Mouse (Mus musculus) urinary bladder, postnatal 14 days (tissue): ENCODE data around the gene Zfp949.
A peak's percentile ranks its signal among the peaks of the same experiment; 100 is the strongest.

Experiments
- DNase-seq: peaks from one replicate; pipeline ENCODE4 v3.0.0; 2021; ENCODE audit warnings: low spot score

Zfp949 gene

DNA sequence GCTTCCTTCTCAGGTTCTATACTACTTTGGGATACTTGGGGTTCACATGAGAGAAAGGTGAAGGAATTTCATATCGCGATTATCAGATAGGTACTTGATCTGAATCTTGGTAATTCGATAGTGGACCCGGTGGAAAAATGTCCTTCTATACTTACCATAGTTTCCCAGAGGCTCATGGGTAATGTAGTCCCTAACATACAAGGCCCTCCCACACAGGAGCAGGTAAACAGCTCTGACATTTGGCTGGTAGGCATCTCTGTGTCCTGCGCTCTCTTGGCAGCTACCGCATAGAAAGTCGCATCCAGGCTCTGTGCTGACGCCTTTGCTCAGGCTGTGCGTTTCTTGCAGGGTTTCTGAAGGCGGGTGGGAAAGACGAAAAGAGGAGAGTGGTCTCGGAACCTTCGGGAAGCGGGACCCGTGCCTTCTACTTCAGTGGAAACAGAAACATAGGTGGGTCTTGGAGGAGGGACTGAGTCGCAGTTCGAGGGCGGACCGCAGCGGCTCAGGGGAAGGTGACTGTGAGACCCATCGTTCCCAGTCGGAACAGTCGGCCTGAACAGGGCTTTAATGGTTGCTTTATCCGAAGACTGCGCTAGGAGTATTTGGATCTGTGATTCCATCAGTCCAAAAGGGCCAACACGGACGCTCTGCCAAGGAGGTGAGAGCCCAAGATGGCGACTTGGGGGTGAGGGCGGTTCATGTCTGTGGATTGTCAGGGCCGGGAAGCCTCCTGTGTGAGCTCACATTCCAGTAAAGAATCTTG, at the start of gene Zfp949:
Gene Zfp949, plus strand, starts transcription at position 170 of the 763 bp plus-strand sequence.
- peak; percentile 63 for DNase-seq

DNA sequence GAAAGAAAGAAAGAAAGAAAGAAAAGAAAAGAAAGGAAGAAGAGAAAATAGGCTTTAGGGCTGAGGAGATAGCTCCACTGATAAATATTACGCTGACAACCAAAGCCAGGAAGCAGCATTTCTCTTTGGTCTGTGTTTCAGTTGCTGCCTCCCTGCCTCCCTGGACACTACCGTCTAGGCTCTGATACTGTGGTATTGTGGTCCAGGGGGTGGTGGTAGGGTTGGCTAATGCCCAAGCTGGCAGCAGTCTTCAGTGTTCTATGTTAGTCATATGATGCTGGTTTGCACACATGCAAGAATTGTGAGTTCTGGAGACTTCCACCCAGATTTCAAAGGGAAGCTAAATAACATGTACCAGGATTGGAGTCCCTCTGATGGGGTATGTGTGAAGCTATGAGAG, 47.7 kb upstream of the Zfp949 start:
- DNase-seq: no peak

DNA sequence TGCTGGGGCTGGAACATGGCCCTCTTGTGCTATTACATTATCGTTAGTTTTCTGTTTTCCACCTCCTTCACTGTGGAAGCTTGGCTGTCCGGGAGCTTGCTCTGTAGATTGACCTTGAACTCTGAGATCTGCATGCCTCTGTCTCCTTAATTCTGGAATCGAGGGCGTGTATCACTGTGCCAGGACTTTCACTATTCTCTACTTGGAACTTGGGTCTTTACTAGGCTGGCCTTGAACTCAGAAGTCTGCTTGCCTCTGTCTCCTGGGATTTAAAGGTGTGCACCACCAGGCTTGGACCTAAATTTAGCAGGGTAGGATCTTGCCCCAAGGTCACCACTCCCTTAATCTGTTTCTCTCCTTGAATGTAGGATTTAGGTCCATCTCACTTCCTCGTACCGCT, 46.0 kb upstream of the Zfp949 start:
- DNase-seq: no peak

DNA sequence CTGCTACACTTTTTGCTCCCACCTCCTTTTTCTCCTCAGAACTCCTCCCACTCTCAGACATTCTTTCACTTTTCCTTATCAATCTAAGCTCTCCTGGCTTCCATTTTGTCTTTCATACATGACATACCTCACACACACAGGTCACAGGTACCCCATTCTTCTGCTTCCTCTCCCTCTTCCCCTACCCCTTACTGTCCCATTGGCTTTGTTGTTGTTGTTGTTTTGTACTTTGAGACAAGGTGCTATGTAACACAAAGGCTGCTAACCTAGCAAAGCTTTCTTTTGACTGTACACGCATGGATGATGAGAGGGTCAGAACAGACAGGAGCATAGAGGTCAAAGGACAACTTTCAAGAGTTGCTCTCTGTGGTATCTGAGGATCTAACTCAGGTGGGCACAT, 32.3 kb upstream of the Zfp949 start:
- DNase-seq: no peak

DNA sequence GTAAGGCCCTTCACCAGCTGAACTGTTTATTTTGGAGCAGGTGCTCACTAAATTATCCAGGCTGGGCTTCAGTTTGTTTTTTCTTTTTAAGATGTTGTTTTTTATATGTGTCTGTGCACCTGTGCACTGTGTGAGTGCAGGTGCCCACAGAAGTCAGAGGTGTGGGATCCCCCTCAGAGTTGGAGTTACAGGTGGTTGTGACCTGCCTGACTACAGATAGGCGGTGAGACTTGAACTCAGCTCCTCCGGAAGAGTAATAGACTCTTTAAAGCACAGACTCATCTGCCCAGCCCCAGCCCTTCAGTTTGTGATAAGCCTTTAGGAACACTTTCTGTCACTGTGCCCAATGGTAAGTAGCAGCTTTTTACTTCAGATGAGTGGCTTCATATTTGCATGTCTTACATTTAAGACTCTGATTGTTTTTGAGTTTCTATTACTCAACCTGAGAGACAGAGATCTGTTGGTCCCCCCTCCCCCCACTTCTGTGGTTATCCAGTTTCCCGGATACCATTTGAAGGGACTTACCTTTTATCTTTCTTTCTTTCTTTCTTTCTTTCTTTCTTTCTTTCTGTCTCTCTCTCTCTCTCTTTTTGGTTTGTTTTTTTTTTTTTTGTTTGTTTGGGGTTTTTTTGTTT, 31.3 kb upstream of the Zfp949 start:
- DNase-seq: no peak

DNA sequence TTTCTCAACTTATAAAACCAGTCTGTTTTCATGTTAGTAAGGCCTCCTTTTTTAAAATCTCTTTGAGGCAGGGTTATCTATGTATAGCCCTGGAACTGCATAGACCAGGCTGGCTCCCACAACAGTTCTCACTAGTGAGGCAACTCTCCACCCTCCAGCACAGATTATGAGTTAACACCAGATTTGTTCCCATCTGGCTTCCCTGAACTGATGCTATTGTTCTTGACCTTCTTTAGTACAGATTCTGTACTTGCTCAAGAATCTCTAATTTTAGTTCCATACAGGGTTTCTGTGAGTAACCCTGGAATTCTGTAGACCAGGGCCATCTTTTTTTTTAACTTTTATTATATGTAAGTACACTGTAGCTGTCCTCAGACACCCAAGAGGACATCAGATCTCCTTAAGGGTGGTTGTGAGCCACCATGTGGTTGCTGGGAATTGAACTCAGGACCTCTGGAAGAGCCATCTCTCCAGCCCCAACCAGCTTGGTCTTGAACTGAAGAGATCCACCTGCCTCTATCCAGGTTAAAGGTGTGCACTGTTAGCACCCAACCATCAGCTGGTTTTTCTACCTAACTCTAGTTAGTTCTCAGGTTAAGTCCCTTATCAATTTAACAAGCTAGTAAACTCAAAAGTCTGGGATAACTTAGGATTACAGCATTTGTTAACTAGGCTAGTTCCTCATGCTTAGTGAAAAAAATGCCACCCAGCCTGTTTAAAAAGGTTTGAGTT, 28.3 kb upstream of the Zfp949 start:
- no peak for DNase-seq

DNA sequence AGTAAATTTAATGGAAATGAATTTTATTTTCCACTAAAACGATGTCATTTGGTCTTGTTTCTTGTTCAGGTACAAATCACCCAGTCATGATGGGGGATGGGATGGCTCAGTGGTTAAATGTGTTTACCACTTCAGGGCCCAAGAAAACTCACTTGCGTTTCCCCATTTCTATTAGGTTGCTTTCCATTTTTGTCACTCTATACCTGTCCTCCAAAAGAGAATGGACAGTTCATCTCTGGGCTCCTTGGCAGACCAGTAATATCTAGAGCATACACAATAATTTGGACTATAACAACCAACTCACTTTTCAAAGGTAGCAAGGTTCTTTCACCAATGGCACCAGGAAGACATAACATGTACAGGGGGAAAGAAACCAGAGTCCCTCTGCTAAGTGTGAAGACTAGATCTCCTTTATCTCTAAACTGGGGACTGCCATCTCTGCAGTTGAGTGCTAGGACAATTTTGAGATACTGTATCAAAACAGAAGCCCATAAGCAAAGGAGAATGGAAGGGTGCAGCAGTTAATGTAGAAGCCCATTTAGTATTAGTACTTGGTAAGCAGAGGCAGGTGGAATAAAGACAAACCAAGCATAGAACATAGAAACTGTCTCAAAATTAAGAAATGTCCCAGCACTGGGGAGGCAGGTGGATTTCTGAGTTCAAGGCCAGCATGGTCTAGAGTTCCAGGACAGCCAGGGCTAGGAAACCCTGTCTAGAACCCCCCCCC, 27.5 kb upstream of the Zfp949 start:
- DNase-seq: no peak

DNA sequence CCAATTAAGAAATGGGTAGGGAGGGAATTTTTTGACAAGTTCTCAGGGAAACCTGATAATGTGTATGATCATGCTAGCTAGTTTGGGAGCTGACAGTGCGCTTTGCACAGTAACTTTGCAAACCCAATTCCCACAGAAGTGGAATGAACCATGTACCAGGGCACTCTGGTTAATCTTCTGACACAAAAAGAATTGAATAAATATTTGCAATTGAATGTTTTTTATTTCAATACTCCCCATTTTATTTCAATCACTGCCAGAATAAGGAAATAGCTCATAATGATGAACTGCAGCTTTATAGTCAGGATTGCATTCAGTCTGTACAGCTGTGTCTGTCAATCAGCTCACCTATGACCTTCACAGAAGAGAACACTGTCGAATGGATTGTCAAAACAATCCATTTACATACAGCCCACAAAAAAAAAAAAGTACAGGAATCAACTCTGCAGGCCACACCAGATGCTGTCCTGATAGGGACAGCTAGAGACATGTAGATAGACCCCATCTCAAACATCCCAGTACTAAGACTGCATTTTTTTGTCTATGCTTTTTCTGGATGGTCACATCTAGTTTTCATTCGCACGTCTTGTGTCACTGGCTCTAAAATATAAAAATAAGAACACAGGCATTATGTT, 26.9 kb upstream of the Zfp949 start:
- DNase-seq: no peak

DNA sequence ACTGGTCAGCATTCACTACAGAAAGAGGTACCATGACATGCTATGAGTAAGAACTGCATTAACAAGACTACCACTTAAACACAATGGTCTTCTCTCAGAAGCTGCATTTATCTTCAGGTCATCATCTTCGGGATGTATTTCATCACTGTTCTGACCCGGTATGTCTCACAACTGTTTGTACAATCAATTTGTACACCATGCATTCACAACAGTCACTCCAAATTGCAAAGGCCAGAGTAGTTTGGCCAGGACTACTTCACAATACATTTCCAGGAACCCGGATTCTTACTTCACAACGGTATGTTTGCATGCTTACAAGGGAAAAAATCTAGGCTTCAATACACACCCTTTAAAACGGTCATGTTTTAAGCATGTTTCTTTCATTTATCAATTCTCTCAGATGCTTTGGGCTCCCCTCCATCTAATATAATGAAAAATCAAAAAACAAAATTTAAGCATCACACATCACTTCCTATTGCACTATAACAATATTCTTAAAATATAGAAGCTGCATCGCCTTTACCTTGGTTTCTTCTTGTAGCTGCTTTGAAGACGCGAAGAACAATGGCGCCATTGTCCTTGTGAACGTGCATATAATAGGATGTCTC, 25.8 kb upstream of the Zfp949 start:
- no peak for DNase-seq

DNA sequence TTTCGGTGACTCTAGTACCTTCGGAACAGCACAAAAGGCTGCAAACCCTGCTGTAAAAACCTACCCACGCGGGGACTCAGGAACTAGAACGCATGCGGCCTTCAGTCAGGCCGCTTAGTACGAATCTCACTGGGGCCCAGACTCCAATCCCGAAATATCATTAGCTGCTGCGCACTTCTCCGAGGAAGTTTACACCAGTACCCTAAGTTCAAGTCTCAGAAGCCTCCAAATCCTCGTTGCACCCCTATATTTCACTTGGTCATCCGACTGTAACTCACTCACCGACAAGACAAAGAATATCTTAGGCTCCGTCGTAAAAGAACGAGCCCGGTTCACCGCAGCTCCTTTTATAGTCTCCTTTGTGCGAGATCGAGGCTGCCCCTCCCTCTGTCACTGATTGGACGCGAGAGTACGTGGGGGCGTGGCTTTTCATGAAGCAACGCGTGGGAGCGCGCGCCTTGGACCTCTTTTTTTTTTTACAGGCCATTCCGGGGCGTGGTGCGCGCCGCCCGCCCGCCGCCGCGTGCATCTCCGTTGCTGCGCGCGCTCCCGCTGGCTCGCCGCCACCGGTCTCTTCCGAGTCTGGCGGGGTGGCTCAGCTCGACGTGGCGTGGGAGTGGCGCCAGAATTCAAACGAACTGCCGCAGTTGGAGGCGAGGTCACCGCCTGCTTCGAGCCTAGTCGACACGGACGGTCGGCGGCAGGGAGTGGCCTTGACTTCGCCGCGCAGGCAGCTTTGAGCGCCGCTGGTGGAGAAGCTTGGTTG, 25.1 kb upstream of the Zfp949 start:
- peak; percentile 98 for DNase-seq

DNA sequence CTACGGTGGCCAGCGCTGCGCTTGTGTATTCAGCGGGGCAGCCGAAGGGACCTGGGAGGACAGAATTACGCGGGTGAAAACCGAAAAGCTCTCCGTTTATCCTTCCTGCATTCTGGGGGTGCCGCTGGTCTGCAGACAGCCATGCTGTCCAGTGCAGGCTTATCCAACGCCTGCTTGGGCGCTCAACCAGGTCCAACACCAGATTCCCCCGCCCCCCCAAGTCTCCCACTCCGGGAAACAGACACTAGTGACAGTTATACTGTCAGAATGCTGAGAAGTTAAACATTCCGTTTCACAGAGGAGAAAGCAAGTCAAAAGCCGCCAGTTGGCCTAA, 24.5 kb upstream of the Zfp949 start:
- no peak for DNase-seq

DNA sequence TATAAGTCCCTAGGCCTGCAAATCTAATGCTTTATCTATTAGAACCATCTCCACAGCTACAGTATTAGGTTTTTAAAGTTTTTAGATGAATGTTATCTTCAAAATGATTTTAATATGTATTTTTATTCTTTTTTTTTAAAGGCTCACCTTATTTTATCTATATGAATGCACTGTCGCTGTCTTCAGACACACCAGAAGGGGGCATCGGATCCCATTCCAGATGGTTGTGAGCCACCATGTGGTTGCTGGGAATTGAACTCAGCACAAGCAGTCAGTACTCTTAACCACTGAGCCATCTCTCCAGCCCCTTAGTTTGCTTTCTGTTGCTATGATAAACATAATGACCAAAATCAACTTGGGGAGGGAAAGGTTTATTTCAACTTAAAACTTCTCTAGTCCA, 23.5 kb upstream of the Zfp949 start:
- no peak for DNase-seq

DNA sequence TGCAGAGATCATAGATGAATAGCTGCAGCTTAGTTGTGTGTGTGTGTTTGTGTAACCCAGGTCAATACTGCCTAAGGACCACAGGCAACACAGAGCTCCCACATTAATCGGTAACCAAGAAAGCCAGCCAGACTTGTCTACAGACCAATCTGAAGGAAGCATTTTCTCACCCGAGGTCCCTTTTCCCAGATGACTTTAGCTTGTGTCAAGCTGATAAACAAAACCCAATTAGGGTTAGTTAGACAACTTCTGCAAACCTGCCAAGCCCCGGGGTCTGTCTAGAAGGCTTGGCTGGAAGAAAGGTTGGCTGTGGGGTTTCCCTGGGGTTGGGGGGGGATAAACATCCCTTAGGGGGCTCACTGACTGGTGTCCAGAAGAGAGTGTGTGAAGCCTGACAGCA, 23.0 kb upstream of the Zfp949 start:
- DNase-seq: no peak

DNA sequence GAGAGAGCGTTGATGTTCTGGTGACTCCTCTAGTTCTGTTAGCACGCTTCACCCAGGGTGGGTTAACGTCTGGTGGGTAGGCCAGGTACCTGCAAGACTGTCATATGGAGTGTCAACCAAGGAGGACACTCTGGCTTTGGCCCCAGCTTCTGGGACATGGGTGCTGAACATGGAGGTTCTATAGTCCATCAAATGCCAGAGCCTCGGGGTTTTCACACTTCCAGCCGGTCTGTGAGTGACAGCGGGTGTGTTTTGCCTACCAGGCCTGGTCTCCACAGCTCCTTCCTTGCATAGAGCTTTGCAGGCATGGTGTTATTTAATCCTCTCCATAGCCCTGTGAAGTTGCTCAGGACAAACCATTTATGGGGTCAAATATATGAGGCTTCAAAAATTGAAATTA, 22.5 kb upstream of the Zfp949 start:
- DNase-seq: no peak

DNA sequence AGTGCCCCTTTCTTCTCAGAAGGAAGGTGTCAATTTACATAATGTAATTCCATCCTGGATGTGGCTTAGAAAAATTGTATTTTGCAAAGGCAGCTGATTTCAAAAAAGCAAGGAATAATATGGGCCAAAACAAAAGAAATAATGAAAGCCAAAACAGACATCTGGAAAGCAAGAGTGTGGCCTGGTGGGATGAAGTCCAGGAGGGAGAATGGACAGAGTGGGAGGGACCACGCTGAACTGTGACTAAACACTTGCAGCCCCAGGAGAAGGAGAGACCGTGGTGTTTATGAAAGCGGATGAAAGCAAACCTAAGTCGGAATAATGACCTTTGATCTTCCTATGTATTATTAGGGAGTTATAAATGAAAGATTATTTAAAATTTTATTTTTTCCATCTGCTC, 19.9 kb upstream of the Zfp949 start:
- DNase-seq: no peak

DNA sequence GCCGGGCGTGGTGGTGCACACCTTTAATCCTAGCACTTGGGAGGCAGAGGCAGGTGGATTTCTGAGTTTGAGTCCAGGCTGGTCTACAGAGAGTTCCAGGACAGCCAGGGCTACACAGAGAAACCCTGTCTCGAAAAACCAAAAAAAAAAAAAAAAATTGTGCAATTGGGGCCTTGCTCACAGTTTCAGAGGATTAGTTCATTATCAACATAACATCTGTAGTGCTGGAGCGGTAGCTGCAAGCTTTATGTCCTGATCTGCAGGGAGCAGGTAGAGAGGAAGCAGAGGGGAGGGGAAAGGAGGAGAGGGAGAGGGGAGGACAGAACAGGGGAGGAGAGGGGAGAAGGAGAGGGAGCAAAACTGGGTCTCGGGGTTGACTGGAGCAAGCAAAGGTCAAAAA, 19.1 kb upstream of the Zfp949 start:
- no peak for DNase-seq

DNA sequence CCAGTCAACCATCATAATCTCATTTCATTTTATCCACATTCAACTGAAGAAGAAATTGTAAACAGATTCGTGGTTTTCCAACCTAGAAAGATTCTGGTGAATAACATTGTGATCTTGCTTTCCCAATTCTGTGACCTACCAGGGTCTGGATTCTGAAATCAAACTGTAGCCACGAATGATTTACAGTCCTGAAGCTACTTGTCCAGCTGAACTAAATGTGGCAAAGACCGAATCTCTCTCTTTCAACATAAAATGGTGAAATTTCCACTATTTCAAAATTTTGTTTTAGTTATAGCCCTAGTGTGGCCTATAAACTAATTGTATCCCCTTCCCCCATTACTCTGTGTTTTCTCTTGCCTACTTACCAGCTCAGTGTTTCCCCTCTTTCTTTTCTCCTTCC, 18.2 kb upstream of the Zfp949 start:
- no peak for DNase-seq

DNA sequence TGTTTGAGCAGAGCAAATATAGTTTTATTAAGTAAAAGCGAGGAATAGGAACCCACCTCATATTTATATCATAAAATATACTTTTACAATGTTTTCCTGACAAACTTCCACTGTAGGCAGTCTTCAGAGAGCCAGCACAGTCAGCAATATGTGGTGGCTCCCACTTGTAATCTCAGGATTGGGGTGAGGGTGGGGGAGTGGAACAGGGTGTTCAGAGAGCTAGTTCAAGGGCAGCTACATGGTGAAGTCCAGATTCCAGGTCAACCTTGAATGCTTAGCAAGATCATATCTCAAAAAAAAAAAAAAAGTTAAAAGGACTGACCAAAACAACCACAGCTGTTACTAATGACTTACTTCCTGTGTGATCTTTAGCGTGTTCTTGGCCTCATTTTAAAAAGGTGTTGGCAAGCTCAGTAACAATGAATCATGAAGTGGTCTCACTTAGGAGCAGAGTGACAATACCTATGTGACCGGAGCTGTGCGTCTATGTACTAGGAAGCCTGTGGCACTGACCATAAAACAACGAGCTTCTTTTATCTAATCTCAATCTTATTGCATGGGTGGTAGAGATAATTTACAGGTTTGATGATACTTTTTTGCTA, 17.7 kb upstream of the Zfp949 start:
- DNase-seq: no peak

DNA sequence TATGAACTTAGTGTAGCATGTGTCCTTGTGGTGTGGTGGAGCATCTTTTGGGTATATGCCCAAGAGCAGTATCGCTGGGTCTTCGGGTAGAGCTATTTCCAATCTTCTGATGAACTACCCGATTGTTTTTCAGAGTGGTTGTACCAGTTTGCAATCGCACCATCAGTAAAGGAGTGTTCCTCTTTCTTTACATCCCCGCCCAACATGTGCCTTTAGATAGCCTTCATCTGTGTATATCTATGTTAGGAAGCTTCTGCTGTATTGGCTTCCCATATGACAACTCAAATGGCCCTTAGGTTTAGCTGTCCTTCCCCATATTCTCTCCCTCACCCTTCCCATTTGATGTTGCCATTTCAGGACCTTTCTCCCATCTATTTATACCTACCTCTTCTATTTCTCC, 13.7 kb upstream of the Zfp949 start:
- no peak for DNase-seq

DNA sequence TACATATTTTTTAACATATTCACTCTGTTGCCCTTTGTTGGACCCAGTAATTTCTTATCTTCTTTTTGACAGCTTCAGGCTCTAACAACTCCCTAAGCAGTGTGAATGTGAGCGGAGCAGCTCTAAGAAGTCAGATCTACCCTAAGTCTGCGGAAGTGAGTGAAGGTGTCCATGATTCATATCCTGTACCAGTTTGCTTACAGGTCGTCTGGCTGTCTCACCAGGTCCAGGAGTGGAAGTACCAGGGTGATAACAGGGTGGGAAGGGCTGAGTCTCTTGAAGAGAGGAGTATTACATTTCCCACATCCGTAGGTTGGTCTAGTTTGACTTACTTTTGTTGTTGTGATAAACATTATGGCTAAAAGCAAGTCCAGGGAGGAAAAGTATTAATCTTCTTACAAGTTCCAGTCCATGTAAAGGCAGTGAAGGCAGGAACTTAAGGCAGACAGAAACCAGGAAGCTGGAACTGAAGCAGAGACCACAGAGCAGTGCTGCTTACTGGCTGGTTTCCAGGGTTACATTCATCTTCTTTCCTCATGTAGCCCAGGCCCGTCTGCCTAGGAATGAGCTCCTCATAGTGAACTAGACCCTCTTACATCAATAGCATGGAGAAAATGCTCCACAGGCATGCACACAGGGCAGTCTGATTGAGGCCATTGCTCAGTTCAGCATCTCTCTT, 8.1 kb upstream of the Zfp949 start:
- no peak for DNase-seq
